Comparison of ENCODE assay signal across 10 mouse cellular contexts in the genomic region with DNA sequence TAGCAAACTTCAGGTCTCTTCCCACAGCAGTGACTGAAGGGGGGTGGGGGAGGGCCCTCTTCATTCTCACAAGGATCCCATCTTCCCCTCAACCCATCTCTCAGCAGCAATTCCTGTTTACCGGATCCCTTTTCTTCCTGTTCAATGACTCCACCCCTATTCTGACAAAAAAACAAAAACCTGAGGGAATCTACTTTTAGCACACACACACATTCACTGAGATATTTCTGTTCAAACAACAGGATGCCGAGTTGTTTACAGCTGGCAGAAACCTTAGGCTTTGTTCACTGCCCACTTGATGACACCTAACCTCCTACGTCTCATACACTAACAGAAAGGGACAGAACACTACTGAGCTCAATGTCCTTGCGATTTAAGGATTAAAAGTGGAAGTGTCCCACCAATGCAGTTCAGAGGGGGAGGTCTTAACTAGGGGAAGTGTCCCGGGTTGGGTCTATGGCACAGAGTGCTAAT. TPM values are rescaled to one million over a fixed set of nuclear protein-coding genes. Genes with fewer than 3 reads are reported as not detected.
DNase-seq lines count a peak whose midpoint lies in the region; ATAC-seq lines count a peak whose summit lies in the region.
"Had no signal": no experiment of that assay in that cellular context is flagged by ENCODE, and none has a peak within 500 bp of the region (broad histone marks: within the 10 kb centered on the region; RNA-seq: fewer than 3 reads in every experiment).

No protein-coding gene starts in this region.

- H3K9ac ChIP-seq in kidney, embryonic 14.5 days (ENCODE audit: low read depth, low read length), result no peak overlapping the region
- H3K9ac ChIP-seq in kidney, embryonic 16.5 days (replicated peaks; ENCODE audit: low read length), result no peak overlapping the region; the same call in 1 of the 2 replicates
- H3K9ac ChIP-seq in midbrain, embryonic 11.5 days (ENCODE audit: low read length), result no peak overlapping the region
- H3K9ac ChIP-seq: liver, embryonic 14.5 days; neural tube, embryonic 13.5 days had no signal

- 60% methylated on average over 5 of the region's 5 CpGs for WGBS in kidney, embryonic 14.5 days
- WGBS in kidney, embryonic 16.5 days, result 39% methylated on average over 5 of the region's 5 CpGs
- WGBS in midbrain, embryonic 11.5 days, result 56% methylated on average over 5 of the region's 5 CpGs

- H3K36me3 ChIP-seq in kidney, embryonic 14.5 days (ENCODE audit: control insufficient read depth, insufficient read depth, low read length), result no peaks in the 10 kb centered on the region
- no peaks in the 10 kb centered on the region for H3K36me3 ChIP-seq in kidney, embryonic 16.5 days (ENCODE audit: insufficient read depth, low read length)
- no peaks in the 10 kb centered on the region for H3K36me3 ChIP-seq in midbrain, embryonic 11.5 days (ENCODE audit: control insufficient read depth, insufficient read depth, low read length)
- H3K36me3 ChIP-seq: G1E; neural tube, embryonic 13.5 days had no signal

- H3K4me3 ChIP-seq in kidney, embryonic 14.5 days (ENCODE audit: low read length), result no peak overlapping the region
- H3K4me3 ChIP-seq in kidney, embryonic 16.5 days (ENCODE audit: low read length), result no peak overlapping the region
- no peak overlapping the region for H3K4me3 ChIP-seq in midbrain, embryonic 11.5 days (ENCODE audit: low read depth, low read length)
- H3K4me3 ChIP-seq: neural tube, embryonic 13.5 days had no signal

- no peaks in the 10 kb centered on the region for H3K27me3 ChIP-seq in kidney, embryonic 14.5 days (ENCODE audit: control insufficient read depth, insufficient read depth, low read length)
- H3K27me3 ChIP-seq in kidney, embryonic 16.5 days (ENCODE audit: insufficient read depth, low read length), result no peaks in the 10 kb centered on the region
- no peaks in the 10 kb centered on the region for H3K27me3 ChIP-seq in midbrain, embryonic 11.5 days (ENCODE audit: control insufficient read depth, insufficient read depth, low read length)
- H3K27me3 ChIP-seq: neural tube, embryonic 13.5 days had no signal

- ATAC-seq in kidney, embryonic 14.5 days (ENCODE audit: low FRiP score, low TSS enrichment), result no peak
- peak; percentile 38 for ATAC-seq in activated CD4-positive, CD25-positive, alpha-beta regulatory T cell, adult 4 months
- 0 out of 2 replicates have a peak, but pooled peaks have one; percentile 49 for ATAC-seq in kidney, embryonic 16.5 days (ENCODE audit: low FRiP score, low TSS enrichment)
- no peak for ATAC-seq in midbrain, embryonic 11.5 days (ENCODE audit: low FRiP score)

- peak; percentile 30 for DNase-seq in kidney, adult 11 months
- peak; percentile 68 for DNase-seq in naive thymus-derived CD4-positive, alpha-beta T cell, adult 2 months (ENCODE audit: low read depth)
- DNase-seq in midbrain, embryonic 11.5 days (ENCODE audit: low spot score, missing footprints), result no peak
- no peak for DNase-seq in adrenal gland, adult 8-10 months

- no peak overlapping the region for H3K27ac ChIP-seq in kidney, embryonic 14.5 days (ENCODE audit: low read depth, low read length)
- H3K27ac ChIP-seq in kidney, embryonic 16.5 days (ENCODE audit: low read length), result peak overlapping the region; percentile 61
- no peak overlapping the region for H3K27ac ChIP-seq in midbrain, embryonic 11.5 days (ENCODE audit: low read depth, low read length)
- H3K27ac ChIP-seq: liver, embryonic 14.5 days; neural tube, embryonic 13.5 days had no signal

- 0 out of 2 replicates have a peak, but pooled peaks cover 8% of the 10 kb centered on the region for H3K4me1 ChIP-seq in kidney, embryonic 14.5 days (ENCODE audit: control insufficient read depth, insufficient read depth, low read length)
- peaks cover 16% of the 10 kb centered on the region; the same call in 1 of the 2 replicates for H3K4me1 ChIP-seq in kidney, embryonic 16.5 days (ENCODE audit: insufficient read depth, low read length)
- H3K4me1 ChIP-seq in midbrain, embryonic 11.5 days (ENCODE audit: control insufficient read depth, insufficient read depth, low read length), result no peaks in the 10 kb centered on the region

- no peak overlapping the region; the same call in 1 of the 2 replicates for H3K4me2 ChIP-seq in kidney, embryonic 14.5 days (replicated peaks; ENCODE audit: low read depth, low read length)
- 0 out of 2 replicates have a peak overlapping the region, but pooled peaks have one; percentile 19 for H3K4me2 ChIP-seq in kidney, embryonic 16.5 days (replicated peaks; ENCODE audit: low read depth, low read length)
- no peak overlapping the region for H3K4me2 ChIP-seq in midbrain, embryonic 11.5 days
- H3K4me2 ChIP-seq: neural tube, embryonic 13.5 days had no signal

- H3K9me3 ChIP-seq in kidney, embryonic 14.5 days (ENCODE audit: control insufficient read depth, low read length), result peaks cover 4% of the 10 kb centered on the region; the same call in 1 of the 2 replicates
- no peaks in the 10 kb centered on the region; the same call in 1 of the 2 replicates for H3K9me3 ChIP-seq in kidney, embryonic 16.5 days (ENCODE audit: low read length)
- no peaks in the 10 kb centered on the region; the same call in 1 of the 2 replicates for H3K9me3 ChIP-seq in midbrain, embryonic 11.5 days (ENCODE audit: control insufficient read depth, low read length)
- H3K9me3 ChIP-seq: G1E; neural tube, embryonic 13.5 days had no signal

RNA-seq across cellular contexts. Expression of gene Rapgef2, which starts 33.4 kb away (rescaled TPM):
- polyA plus RNA-seq in kidney, embryonic 14.5 days (2014; fragmentation: Nextera tagmentation; extraction: Ambion mirVana), result 6.1 and 9.0 TPM in 2 replicates
- polyA plus RNA-seq in activated CD4-positive, CD25-positive, alpha-beta regulatory T cell, adult 4 months (2017; shearing (Covaris generic)), result 1 to 10 TPM; 4.3 to 5.8 TPM
- polyA plus RNA-seq in kidney, embryonic 16.5 days (2015; fragmentation: Nextera tagmentation; extraction: Ambion mirVana), result 4.0 and 4.9 TPM in 2 replicates
- 5.3 and 6.2 TPM in 2 replicates for polyA plus RNA-seq in midbrain, embryonic 11.5 days (2014; fragmentation: Nextera tagmentation; extraction: Ambion mirVana)
- total RNA-seq in adrenal gland, adult 8-10 months (2022), result 10 to 100 TPM; 21.3 to 32.2 (median 26.2) TPM

Comparison
In these comparisons a context has a peak if more than half of its experiments do, and no peak if none do; other contexts are left out.
1. ATAC-seq: peak in activated CD4-positive, CD25-positive, alpha-beta regulatory T cell, adult 4 months (single experiment) and kidney, embryonic 16.5 days (single experiment); none in kidney, embryonic 14.5 days (single experiment) and midbrain, embryonic 11.5 days (single experiment).
2. DNase-seq: peak in kidney, adult 11 months (single experiment) and naive thymus-derived CD4-positive, alpha-beta T cell, adult 2 months (single experiment); none in midbrain, embryonic 11.5 days (single experiment) and adrenal gland, adult 8-10 months (single experiment).